Mouse (Mus musculus): ENCODE results near the gene Pik3r2. TPM values are rescaled to one million over a fixed set of nuclear protein-coding genes. Genes with fewer than 3 reads are reported as not detected.
A peak's percentile ranks its signal among the peaks of the same experiment; 100 is the strongest.

Gene Pik3r2
- total and polyA plus RNA-seq, 3 experiments = 23.7 to 37.8 TPM; not detected in 1

DNA sequence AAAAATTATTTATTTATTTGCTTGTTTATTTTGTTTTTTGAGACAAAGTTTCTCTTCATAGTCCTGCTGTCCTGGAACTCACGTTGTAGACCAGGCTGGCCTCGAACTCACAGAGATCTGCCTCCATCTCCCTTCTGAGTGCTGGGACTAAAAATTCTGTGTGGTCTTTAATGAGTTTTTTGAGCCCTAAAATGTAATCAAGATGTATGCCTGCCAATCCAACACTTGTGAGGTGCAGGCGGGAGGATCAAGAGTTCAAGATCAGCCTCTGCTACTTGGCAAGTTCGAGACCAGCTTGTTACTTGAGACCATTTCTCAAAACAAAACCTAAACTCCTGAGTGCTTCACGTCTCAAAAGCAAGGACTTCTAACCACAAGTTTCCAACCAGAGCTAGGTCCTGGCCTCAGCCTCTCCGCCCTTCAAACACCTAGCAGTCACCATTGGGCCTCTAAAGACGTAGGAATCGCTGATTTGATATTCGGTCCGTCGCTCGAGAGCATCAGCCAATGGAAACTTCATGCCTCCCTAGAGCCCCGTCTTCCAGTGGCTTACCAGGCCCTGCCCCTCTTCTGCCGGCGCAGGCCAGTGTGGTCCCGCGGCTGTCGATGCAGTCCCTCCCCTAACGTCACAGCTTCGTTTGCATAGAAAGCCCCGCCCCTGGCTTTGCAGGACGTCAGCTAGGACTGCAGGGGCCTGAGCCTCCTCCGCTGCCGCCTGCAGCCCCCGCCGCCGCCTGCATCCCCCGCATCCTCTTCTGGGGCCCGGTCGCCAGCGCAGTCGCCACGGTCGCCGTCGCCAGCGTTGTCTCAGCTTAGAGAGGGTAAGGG, 22.3 kb downstream of the Pik3r2 start, which contains the start of gene Rab3a:
TSS of gene Rab3a (plus strand) at position 637 of the 828 bp plus-strand sequence.
- Histone ChIP-seq H3K27ac (ENCODE audit: control insufficient read depth, low read depth, low read length) (peak within 1 kb of the TSS; percentile 84), H3K9ac (ENCODE audit: control insufficient read depth, low read depth, low read length, poor library complexity, severe bottlenecking) (peak within 1 kb of the TSS; percentile 82), H3K9me3 (replicated peaks; ENCODE audit: insufficient read depth, low read length) (no peaks in the 10 kb centered on the region), H3K4me3 (ENCODE audit: control insufficient read depth in 1 of 2, insufficient read depth in 1 of 2, low read depth in 2 of 2, low read length in 2 of 2) (peak within 1 kb of the TSS; percentile 67 to 76), H3K36me3 (ENCODE audit: control insufficient read depth in 1 of 2, insufficient read depth in 2 of 2, low read length in 2 of 2) (peaks cover 0 to 15% of the 10 kb centered on the region in 2 experiments; a peak in 2 of 4 replicates), H3K27me3 (ENCODE audit: control insufficient read depth in 1 of 2, insufficient read depth in 2 of 2, low read length in 2 of 2) (no peaks in the 10 kb centered on the region), H3K4me1 (ENCODE audit: control insufficient read depth in 1 of 2, insufficient read depth in 2 of 2, low read length in 2 of 2) (peaks cover 3 to 18% of the 10 kb centered on the region in 2 experiments; a peak in 3 of 4 replicates), H3K79me2 (ENCODE audit: control insufficient read depth, insufficient read depth, low read length, poor library complexity) (no peaks in the 10 kb centered on the region; the same call in 1 of the 2 replicates)
- peak; percentile 99 for DNase-seq (ENCODE audit: low read depth, low spot score)
- TF ChIP-seq MXI1 (IDR thresholded peaks at IDR 0.05; ENCODE audit: low read depth, low read length) (peak; percentile 37), RCOR1 (IDR thresholded peaks at IDR 0.05; ENCODE audit: low read depth, low read length) (peak; percentile 45; the same call in 1 of the 2 replicates), EP300 (IDR thresholded peaks at IDR 0.05; ENCODE audit: low read depth in 1 of 2, low read length in 2 of 2) (no peak), SMC3 (IDR thresholded peaks at IDR 0.05; ENCODE audit: low read depth, low read length) (no peak), TAL1 (IDR thresholded peaks at IDR 0.05; ENCODE audit: low read length) (no peak), ELF1 (IDR thresholded peaks at IDR 0.05; ENCODE audit: low read depth, low read length) (no peak), ZC3H11A (IDR thresholded peaks at IDR 0.05; ENCODE audit: low read depth, low read length) (no peak), MYB (IDR thresholded peaks at IDR 0.05; ENCODE audit: low read depth, low read length) (no peak), CTCF (IDR thresholded peaks at IDR 0.05 in 2 of 3, conservative IDR thresholded peaks at IDR 0.05 in 1 of 3; ENCODE audit: control insufficient read depth in 1 of 3, insufficient read depth in 1 of 3, low read depth in 2 of 3, low read length in 3 of 3, poor library complexity in 1 of 3, severe bottlenecking in 1 of 3) (0 out of 6 replicates have a peak, but pooled peaks of 1 of the 3 experiments have one; percentile 1), TBP (IDR thresholded peaks at IDR 0.05; ENCODE audit: low read depth, low read length) (peak; percentile 86), POLR2AphosphoS5 (IDR thresholded peaks at IDR 0.05; ENCODE audit: borderline replicate concordance, low read depth, low read length) (no peak), MEF2A (IDR thresholded peaks at IDR 0.05; ENCODE audit: extremely low read depth, insufficient replicate concordance, low read depth, low read length, poor library complexity, severe bottlenecking) (no peak), ETS1 (IDR thresholded peaks at IDR 0.05; ENCODE audit: low read depth, low read length) (no peak), USF2 (IDR thresholded peaks at IDR 0.05; ENCODE audit: borderline replicate concordance in 1 of 2, insufficient read depth in 1 of 2, low read depth in 1 of 2, low read length in 2 of 2) (no peak), JUND (IDR thresholded peaks at IDR 0.05; ENCODE audit: low read depth, low read length) (no peak), MYC (IDR thresholded peaks at IDR 0.05; ENCODE audit: low read depth, low read length) (no peak), GATA1 (IDR thresholded peaks at IDR 0.05; ENCODE audit: low read depth, low read length) (0 out of 2 replicates have a peak, but pooled peaks have one; percentile 5), E2F4 (IDR thresholded peaks at IDR 0.05; ENCODE audit: borderline replicate concordance, low read depth, low read length) (no peak), TCF12 (IDR thresholded peaks at IDR 0.05; ENCODE audit: low read depth, low read length) (peak; percentile 56), BHLHE40 (IDR thresholded peaks at IDR 0.05; ENCODE audit: borderline replicate concordance, low read depth, low read length) (no peak), MAFK (IDR thresholded peaks at IDR 0.05; ENCODE audit: borderline replicate concordance, low read depth, low read length) (no peak), CHD1 (IDR thresholded peaks at IDR 0.05; ENCODE audit: low read depth, low read length) (no peak), POLR2A (IDR thresholded peaks at IDR 0.05; ENCODE audit: control insufficient read depth in 1 of 2, insufficient read depth in 1 of 2, low read depth in 1 of 2, low read length in 2 of 2, poor library complexity in 1 of 2) (peak; percentile 37 to 81; a peak in 3 of 4 replicates), CHD2 (IDR thresholded peaks at IDR 0.05; ENCODE audit: low read length) (peak; percentile 89), SIN3A (IDR thresholded peaks at IDR 0.05; ENCODE audit: low read length) (no peak; the same call in 1 of the 2 replicates), HCFC1 (IDR thresholded peaks at IDR 0.05; ENCODE audit: low read depth, low read length) (peak; percentile 82), ZNF384 (IDR thresholded peaks at IDR 0.05; ENCODE audit: low read depth, low read length) (no peak), ZKSCAN1 (IDR thresholded peaks at IDR 0.05; ENCODE audit: low read depth, low read length) (no peak), NELFE (IDR thresholded peaks at IDR 0.05; ENCODE audit: low read depth, low read length) (peak; percentile 63), MAZ (IDR thresholded peaks at IDR 0.05; ENCODE audit: low read depth, low read length) (no peak), USF1 (IDR thresholded peaks at IDR 0.05; ENCODE audit: low read depth, low read length) (no peak; the same call in 1 of the 2 replicates), MAX (IDR thresholded peaks at IDR 0.05; ENCODE audit: low read length) (no peak), GABPA (IDR thresholded peaks at IDR 0.05; ENCODE audit: low read depth, low read length) (no peak), POLR2AphosphoS2 (IDR thresholded peaks at IDR 0.05; ENCODE audit: low read length) (no peak), KAT2A (conservative IDR thresholded peaks at IDR 0.05; ENCODE audit: low read depth, low read length) (peak; percentile 60; the same call in 1 of the 2 replicates), ZMIZ1 (IDR thresholded peaks at IDR 0.05; ENCODE audit: low read depth, low read length) (peak; percentile 69)
